Mouse (Mus musculus): ENCODE data around the gene Thegl. TPM values are rescaled to one million over a fixed set of nuclear protein-coding genes. Genes with fewer than 3 reads are reported as not detected.
A peak's percentile ranks its signal among the peaks of the same experiment; 100 is the strongest.

Thegl gene
- polyA plus RNA-seq, 1 experiment from 2014 or later, result 0.22 TPM

DNA sequence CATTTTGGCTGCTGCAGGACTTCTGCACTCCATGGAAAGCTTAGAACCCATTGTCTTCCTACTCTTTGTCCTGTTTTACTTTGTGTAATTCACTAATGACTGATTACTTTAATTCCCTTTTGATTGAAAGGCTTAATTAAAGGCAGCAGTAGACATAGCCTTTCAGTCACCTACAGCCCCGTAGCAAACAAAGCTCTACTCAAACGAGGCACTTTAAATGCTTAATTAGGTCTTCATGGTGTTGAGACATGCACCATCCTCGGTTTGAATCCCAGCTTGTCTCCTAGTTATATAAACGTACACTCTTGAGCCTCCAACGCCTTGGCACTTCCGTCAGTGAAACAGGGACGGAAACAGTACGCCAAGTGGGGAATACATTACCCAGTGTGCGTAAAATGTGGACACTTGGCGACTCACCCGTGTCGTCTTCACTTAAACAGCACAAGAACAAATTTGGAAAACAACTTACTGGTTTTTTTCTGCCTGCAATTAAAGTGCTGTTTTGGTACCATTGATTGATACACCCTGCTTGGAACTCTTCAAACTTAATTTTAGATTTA lies 41.1 kb downstream of the Thegl start:
- H3K36me3 ChIP-seq, result no peaks in the 10 kb centered on the region
- H3K27me3 ChIP-seq (replicated peaks), result no peaks in the 10 kb centered on the region
- ATAC-seq (ENCODE audit: insufficient read depth, low FRiP score, low read depth), result no peak
- H3K4me1 ChIP-seq, result no peaks in the 10 kb centered on the region
- H3K9ac ChIP-seq, result no peak overlapping the region
- H3K27ac ChIP-seq, result no peak overlapping the region
- no peaks in the 10 kb centered on the region for H3K9me3 ChIP-seq
- no peak overlapping the region for H3K4me3 ChIP-seq (replicated peaks)
- H3K4me2 ChIP-seq, result no peak overlapping the region
- 70% methylated on average over 12 of the region's 12 CpGs for WGBS

DNA sequence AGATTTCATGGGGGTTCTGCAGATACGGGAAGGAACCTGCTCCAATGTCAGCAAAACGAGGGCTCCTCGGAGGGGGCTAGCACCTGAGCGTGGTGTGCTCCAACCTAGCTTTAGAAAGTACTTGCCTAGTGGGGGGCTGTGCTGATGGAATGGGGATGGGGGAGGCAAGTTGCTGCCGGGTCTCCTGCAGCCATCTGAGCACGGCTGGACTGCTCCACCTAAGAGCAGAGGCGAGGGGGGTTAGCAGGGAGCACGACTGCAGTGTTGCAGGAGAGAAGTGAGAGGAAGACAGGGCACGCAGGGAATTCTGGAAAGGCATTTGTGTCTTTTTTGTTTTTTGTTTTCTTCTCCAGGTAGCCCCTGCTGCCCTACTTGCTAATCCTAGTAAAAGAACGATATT lies 44.5 kb downstream of the Thegl start:
- Histone ChIP-seq H3K4me1 (no peaks in the 10 kb centered on the region), H3K27ac (no peak overlapping the region), H3K27me3 (replicated peaks) (no peaks in the 10 kb centered on the region), H3K9me3 (no peaks in the 10 kb centered on the region), H3K9ac (no peak overlapping the region), H3K36me3 (no peaks in the 10 kb centered on the region), H3K4me2 (no peak overlapping the region), H3K4me3 (replicated peaks) (no peak overlapping the region)
- WGBS, result 45% methylated on average over 10 of the region's 10 CpGs
- ATAC-seq (ENCODE audit: insufficient read depth, low FRiP score, low read depth), result no peak

DNA sequence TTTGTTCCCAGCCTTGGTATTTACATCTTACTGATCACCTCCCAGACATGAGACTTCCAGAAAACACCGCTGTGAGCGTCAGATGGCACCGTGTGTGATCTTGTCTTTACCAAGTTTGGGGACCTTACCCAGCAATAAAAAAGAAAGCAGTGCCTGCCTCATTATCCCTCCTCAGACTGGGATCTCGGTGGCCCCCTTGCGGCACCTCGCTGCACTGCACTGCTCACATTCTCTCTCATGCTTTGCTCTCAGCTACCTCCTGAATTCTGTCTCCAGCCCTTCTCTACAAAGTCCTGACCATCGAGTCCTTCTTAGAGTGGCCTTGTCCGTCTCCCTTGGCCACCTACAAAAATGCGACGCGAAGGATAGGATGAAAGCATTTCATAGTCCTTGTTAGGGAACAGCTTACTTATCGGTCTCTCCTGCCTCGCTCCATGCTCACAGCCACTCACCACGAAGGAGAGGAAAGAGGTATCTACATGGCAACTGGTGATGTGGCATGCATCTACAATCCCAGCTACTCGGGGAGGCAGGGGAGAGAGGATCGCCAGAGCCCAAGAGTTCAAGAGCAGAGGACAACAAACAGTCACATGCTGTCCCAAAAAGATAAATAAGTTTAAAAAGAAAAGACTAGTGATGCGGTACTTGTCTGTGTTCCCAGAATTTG lies 45.7 kb downstream of the Thegl start:
- Histone ChIP-seq H3K4me1 (no peaks in the 10 kb centered on the region), H3K27me3 (replicated peaks) (no peaks in the 10 kb centered on the region), H3K9me3 (no peaks in the 10 kb centered on the region), H3K4me2 (0 out of 2 replicates have a peak overlapping the region, but pooled peaks have one; percentile 23), H3K27ac (no peak overlapping the region), H3K4me3 (replicated peaks) (no peak overlapping the region), H3K9ac (no peak overlapping the region), H3K36me3 (no peaks in the 10 kb centered on the region)
- WGBS, result 31% methylated on average over 17 of the region's 17 CpGs
- ATAC-seq (ENCODE audit: insufficient read depth, low FRiP score, low read depth), result no peak

DNA sequence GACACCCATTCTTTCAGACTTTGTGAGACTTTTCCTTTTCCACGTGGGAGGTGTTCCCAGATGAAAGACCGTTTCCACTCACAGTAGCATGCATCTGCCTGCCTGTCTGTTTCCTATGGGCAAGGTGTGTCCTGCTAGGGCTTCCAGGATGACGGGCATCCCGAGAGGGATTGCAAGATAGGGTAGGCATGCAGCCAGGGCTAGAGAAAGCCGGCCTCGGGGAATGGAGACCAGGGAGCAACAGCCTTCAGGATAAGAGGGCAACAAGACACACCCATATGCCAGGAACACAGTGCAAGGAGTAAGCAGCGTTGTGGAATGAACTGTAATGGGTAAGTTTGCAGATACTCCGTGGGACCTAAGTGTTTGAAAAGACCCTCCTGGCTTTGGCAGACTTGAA lies 51.5 kb downstream of the Thegl start:
- Histone ChIP-seq H3K4me3 (replicated peaks) (no peak overlapping the region), H3K9me3 (no peaks in the 10 kb centered on the region), H3K27me3 (replicated peaks) (no peaks in the 10 kb centered on the region), H3K9ac (no peak overlapping the region), H3K4me2 (no peak overlapping the region), H3K36me3 (no peaks in the 10 kb centered on the region), H3K27ac (no peak overlapping the region), H3K4me1 (no peaks in the 10 kb centered on the region)
- 74% methylated on average over 8 of the region's 8 CpGs for WGBS
- no peak for ATAC-seq (ENCODE audit: insufficient read depth, low FRiP score, low read depth)

DNA sequence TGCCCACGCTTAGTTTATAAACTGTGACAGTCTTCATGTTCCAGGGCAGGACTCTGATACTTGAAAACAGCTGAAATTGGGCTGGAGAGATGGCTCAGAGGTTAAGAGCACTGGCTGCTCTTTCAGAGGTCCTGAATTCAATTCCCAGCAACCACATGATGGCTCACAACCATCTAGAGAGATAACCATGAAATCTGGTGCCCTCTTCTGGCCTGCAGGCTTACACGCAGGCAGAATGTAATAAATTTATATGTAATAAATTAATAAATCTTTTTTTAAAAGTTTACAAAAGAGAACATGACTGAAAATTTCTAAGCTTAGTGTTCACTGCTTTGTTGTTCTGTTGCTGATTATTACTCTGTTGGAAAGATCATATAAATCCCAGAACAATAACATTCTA lies 55.2 kb downstream of the Thegl start:
- no peak overlapping the region for H3K27ac ChIP-seq
- H3K4me3 ChIP-seq (replicated peaks), result no peak overlapping the region
- H3K9ac ChIP-seq, result no peak overlapping the region
- H3K9me3 ChIP-seq, result no peaks in the 10 kb centered on the region
- no peaks in the 10 kb centered on the region for H3K4me1 ChIP-seq
- ATAC-seq (ENCODE audit: insufficient read depth, low FRiP score, low read depth), result no peak
- H3K4me2 ChIP-seq, result no peak overlapping the region
- H3K27me3 ChIP-seq (replicated peaks), result no peaks in the 10 kb centered on the region
- no peaks in the 10 kb centered on the region for H3K36me3 ChIP-seq
- WGBS, result 82% methylated on average over 2 of the region's 2 CpGs

DNA sequence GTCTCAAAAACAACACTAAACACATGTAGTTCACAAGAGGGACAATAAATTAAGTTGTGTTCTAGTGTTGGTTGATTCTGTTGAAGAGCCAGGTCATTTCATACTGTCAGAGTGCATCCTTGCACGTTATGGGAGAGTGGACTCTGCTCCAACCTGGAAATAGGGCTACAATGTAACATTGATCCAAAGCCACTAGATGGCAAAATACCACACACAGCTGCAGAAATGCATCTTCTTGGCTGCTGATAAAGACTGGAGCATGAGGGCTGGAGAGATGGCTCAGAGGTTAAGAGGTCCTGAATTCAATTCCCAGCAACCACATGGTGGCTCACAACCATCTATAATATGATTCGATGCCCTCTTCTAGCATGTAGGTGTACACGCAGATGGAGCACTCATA lies 55.8 kb downstream of the Thegl start:
- H3K36me3 ChIP-seq, result no peaks in the 10 kb centered on the region
- no peak overlapping the region for H3K4me2 ChIP-seq
- H3K4me1 ChIP-seq, result no peaks in the 10 kb centered on the region
- WGBS, result 82% methylated on average over 3 of the region's 3 CpGs
- no peak overlapping the region for H3K27ac ChIP-seq
- H3K9me3 ChIP-seq, result no peaks in the 10 kb centered on the region
- H3K27me3 ChIP-seq (replicated peaks), result no peaks in the 10 kb centered on the region
- no peak for ATAC-seq (ENCODE audit: insufficient read depth, low FRiP score, low read depth)
- no peak overlapping the region for H3K9ac ChIP-seq
- H3K4me3 ChIP-seq (replicated peaks), result no peak overlapping the region

DNA sequence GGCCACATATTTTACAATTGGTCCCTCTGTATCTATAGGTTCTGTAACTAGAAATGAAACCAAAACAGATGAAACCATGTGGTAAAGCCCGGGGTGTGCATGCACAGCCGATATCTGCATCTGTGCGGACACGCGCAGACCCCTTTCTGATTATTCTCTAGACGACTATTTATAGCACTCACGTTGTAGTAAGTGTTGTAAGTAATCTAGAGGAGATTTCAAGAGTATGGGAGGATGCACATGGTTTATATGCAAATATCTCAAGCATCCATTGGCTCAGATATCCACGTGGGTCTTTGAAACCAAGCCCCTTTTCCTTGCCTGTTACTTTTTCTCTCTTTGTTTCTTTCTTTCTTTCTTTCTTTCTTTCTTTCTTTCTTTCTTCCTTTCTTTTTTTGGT lies 58.0 kb downstream of the Thegl start:
- no peaks in the 10 kb centered on the region for H3K9me3 ChIP-seq
- H3K27me3 ChIP-seq (replicated peaks), result no peaks in the 10 kb centered on the region
- no peak overlapping the region for H3K27ac ChIP-seq
- no peaks in the 10 kb centered on the region for H3K36me3 ChIP-seq
- no peak for ATAC-seq (ENCODE audit: insufficient read depth, low FRiP score, low read depth)
- 84% methylated on average over 8 of the region's 8 CpGs for WGBS
- no peak overlapping the region for H3K4me2 ChIP-seq
- no peaks in the 10 kb centered on the region for H3K4me1 ChIP-seq
- H3K9ac ChIP-seq, result no peak overlapping the region
- H3K4me3 ChIP-seq (replicated peaks), result no peak overlapping the region

DNA sequence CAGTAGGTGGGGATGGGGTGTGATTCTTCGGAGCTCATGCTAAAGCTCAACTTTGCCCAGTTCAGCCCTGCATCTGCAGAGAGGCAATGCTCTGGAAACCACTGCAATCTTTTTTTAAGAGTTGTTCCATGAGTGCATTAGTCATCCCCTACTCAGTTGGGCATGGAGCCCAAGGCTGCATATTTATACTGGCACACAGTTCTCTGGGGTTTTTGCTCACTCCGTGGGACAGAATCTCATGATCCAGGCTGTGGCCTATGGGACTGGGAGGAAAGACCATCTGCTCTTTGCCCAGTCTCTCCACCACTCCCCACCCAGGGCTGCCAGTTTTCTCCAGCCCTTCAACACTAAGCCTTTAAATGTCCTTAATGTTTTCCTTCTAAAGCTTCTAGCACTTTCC lies 59.1 kb downstream of the Thegl start:
- Histone ChIP-seq H3K4me3 (replicated peaks) (no peak overlapping the region), H3K4me1 (no peaks in the 10 kb centered on the region), H3K9me3 (no peaks in the 10 kb centered on the region), H3K36me3 (no peaks in the 10 kb centered on the region), H3K27ac (no peak overlapping the region), H3K4me2 (no peak overlapping the region), H3K9ac (no peak overlapping the region), H3K27me3 (replicated peaks) (no peaks in the 10 kb centered on the region)
- ATAC-seq (ENCODE audit: insufficient read depth, low FRiP score, low read depth), result no peak
- 69% methylated on average over 2 of the region's 2 CpGs for WGBS

DNA sequence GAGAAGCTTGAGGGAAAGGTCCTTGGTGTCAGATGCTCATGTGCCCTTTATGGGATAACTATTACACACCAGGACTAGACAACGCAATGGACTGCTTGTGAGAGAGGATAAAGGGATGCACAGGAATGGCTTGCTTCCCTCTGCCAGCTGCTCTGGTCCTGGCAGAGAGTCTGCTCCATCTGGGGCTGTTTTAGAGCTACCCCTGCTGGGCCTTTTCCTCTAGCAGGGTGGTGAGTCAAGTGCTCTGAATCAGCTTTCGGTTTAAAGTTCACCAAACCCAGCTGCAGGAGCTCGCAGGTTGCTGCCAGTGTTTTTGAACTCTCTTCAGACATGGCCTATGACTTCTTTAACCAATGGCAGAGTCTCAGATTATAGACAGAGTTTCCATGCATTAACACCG lies 60.1 kb downstream of the Thegl start:
- WGBS, result 87% methylated on average over 4 of the region's 4 CpGs
- no peaks in the 10 kb centered on the region for H3K9me3 ChIP-seq
- no peaks in the 10 kb centered on the region for H3K4me1 ChIP-seq
- no peak overlapping the region for H3K4me2 ChIP-seq
- no peak for ATAC-seq (ENCODE audit: insufficient read depth, low FRiP score, low read depth)
- H3K9ac ChIP-seq, result no peak overlapping the region
- H3K36me3 ChIP-seq, result no peaks in the 10 kb centered on the region
- no peak overlapping the region for H3K4me3 ChIP-seq (replicated peaks)
- H3K27ac ChIP-seq, result no peak overlapping the region
- no peaks in the 10 kb centered on the region for H3K27me3 ChIP-seq (replicated peaks)

DNA sequence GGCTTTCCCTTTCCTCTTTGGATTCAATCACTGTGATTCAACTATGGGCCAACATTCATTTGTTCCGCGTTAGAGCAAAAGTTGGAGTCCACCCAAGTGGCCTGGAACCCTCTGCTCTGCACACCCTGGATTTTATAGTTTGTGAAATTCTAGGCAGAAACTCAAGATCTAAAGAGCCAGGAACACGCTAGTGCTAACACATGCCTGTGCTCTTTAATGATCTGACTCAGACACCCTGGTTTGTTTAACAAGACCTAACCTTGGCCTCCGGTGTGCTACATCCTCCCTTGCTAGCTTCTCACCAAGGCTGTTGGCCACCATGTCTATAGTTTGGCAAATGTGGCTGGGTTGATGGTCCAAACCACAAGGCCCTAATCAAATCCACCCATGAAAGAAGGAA lies 64.9 kb downstream of the Thegl start:
- H3K9ac ChIP-seq, result no peak overlapping the region
- no peak overlapping the region for H3K4me3 ChIP-seq (replicated peaks)
- no peak overlapping the region for H3K27ac ChIP-seq
- no peak for ATAC-seq (ENCODE audit: insufficient read depth, low FRiP score, low read depth)
- WGBS, result 76% methylated on average over 4 of the region's 4 CpGs
- H3K4me1 ChIP-seq, result no peaks in the 10 kb centered on the region
- H3K27me3 ChIP-seq (replicated peaks), result no peaks in the 10 kb centered on the region
- H3K4me2 ChIP-seq, result no peak overlapping the region
- no peaks in the 10 kb centered on the region for H3K36me3 ChIP-seq
- no peaks in the 10 kb centered on the region for H3K9me3 ChIP-seq

DNA sequence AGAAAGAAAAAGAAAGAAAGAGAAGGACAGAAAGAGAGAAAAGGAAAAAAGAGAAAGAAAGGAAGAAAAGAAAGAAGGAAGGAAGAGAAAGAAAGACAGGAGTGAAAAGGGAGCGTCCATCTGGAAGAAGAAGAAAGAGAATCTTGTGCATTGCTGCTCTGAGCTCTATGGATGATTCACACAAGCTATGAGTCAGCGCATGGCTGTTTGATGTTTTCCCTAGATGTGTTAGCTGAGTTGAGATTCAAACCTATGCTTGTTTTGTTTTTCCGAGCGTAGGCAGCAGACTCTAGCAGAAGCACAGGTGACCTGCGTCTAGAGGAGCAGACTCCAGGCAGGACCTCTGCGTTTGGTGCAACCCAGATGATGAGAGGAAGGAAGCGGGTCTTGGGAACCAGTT lies 66.9 kb downstream of the Thegl start:
- H3K4me1 ChIP-seq, result no peaks in the 10 kb centered on the region
- H3K4me2 ChIP-seq, result no peak overlapping the region
- no peak overlapping the region for H3K4me3 ChIP-seq (replicated peaks)
- no peaks in the 10 kb centered on the region for H3K27me3 ChIP-seq (replicated peaks)
- H3K9me3 ChIP-seq, result no peaks in the 10 kb centered on the region
- H3K27ac ChIP-seq, result no peak overlapping the region
- ATAC-seq (ENCODE audit: insufficient read depth, low FRiP score, low read depth), result no peak
- WGBS, result 66% methylated on average over 7 of the region's 7 CpGs
- H3K9ac ChIP-seq, result no peak overlapping the region
- no peaks in the 10 kb centered on the region for H3K36me3 ChIP-seq

DNA sequence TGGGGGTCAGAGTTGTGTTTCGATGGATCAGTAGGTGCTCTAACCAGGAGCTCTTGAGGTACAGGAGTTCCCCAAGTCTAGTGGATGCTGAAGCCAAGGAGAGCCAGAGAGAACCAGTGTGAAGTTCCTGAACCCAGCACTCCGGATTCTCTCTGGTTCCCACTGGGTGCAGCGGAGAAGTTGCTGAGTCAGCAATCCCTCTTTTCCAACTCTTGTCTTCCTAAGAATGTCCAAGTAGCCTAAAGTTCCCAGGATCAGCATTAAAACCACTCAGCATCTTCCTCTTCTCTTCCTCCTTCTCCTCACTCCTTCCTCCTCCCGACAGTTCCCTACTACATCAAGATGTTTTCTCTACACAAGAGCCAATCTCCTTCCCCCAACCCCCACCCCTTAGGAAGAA lies 68.6 kb downstream of the Thegl start:
- Histone ChIP-seq H3K4me2 (no peak overlapping the region), H3K9me3 (no peaks in the 10 kb centered on the region), H3K36me3 (no peaks in the 10 kb centered on the region), H3K9ac (no peak overlapping the region), H3K27ac (no peak overlapping the region), H3K4me3 (replicated peaks) (no peak overlapping the region), H3K4me1 (no peaks in the 10 kb centered on the region), H3K27me3 (replicated peaks) (no peaks in the 10 kb centered on the region)
- no peak for ATAC-seq (ENCODE audit: insufficient read depth, low FRiP score, low read depth)
- 90% methylated on average over 4 of the region's 4 CpGs for WGBS

All from stomach, embryonic 15.5 days (tissue).